Mouse (Mus musculus): ENCODE measurements around the gene Olfr768. TPM values are rescaled to one million over a fixed set of nuclear protein-coding genes. Genes with fewer than 3 reads are reported as not detected.
A peak's percentile ranks its signal among the peaks of the same experiment; 100 is the strongest.
"Not testable (repeated sequence)": the region's sequence is repeated elsewhere in the genome, so short reads cannot be mapped to it uniquely, and the experiment has no call there.

Olfr768 gene
- polyA plus RNA-seq (2012; rRNA removed), result not detected in 2 replicates

GRCm38 (mm10) chr10:129099275-129099674, at the start of gene Olfr768:
TSS of gene Olfr768 (minus strand) at chr10:129099375.
- no peak for DNase-seq (ENCODE audit: low read depth)
- TF ChIP-seq CTCF (IDR thresholded peaks at IDR 0.05; ENCODE audit: borderline replicate concordance, extremely low read depth, insufficient read depth, insufficient read length), result no peak
- TF ChIP-seq POLR2A (IDR thresholded peaks at IDR 0.05; ENCODE audit: borderline replicate concordance, extremely low read depth, insufficient read depth, insufficient read length, poor library complexity, severe bottlenecking), result no peak

GRCm38 (mm10) chr10:129138898-129139297, 39.7 kb upstream of the Olfr768 start, which contains the start of gene Olfr770:
TSS of gene Olfr770 (minus strand) at chr10:129138998.
- no peak for TF ChIP-seq CTCF (IDR thresholded peaks at IDR 0.05; ENCODE audit: borderline replicate concordance, extremely low read depth, insufficient read depth, insufficient read length)
- no peak for TF ChIP-seq POLR2A (IDR thresholded peaks at IDR 0.05; ENCODE audit: borderline replicate concordance, extremely low read depth, insufficient read depth, insufficient read length, poor library complexity, severe bottlenecking)
- DNase-seq (ENCODE audit: low read depth), result no peak

- no peak for DNase-seq (ENCODE audit: low read depth)
- TF ChIP-seq POLR2A (IDR thresholded peaks at IDR 0.05; ENCODE audit: borderline replicate concordance, extremely low read depth, insufficient read depth, insufficient read length, poor library complexity, severe bottlenecking) (no peak), CTCF (IDR thresholded peaks at IDR 0.05; ENCODE audit: borderline replicate concordance, extremely low read depth, insufficient read depth, insufficient read length) (no peak)
These were observed 18.6 kb upstream of the Olfr768 start, which contains the start of gene Olfr769 for GRCm38 (mm10) chr10:129117761-129118160. TSS of gene Olfr769 (minus strand) at chr10:129117861.

GRCm38 (mm10) chr10:129115146-129115545, 16.0 kb upstream of the Olfr768 start:
- DNase-seq (ENCODE audit: low read depth), result no peak
- TF ChIP-seq POLR2A (IDR thresholded peaks at IDR 0.05; ENCODE audit: borderline replicate concordance, extremely low read depth, insufficient read depth, insufficient read length, poor library complexity, severe bottlenecking) (no peak), CTCF (IDR thresholded peaks at IDR 0.05; ENCODE audit: borderline replicate concordance, extremely low read depth, insufficient read depth, insufficient read length) (no peak)

GRCm38 (mm10) chr10:129101231-129101630, 2.1 kb upstream of the Olfr768 start:
- TF ChIP-seq CTCF (IDR thresholded peaks at IDR 0.05; ENCODE audit: borderline replicate concordance, extremely low read depth, insufficient read depth, insufficient read length), result no peak
- no peak for TF ChIP-seq POLR2A (IDR thresholded peaks at IDR 0.05; ENCODE audit: borderline replicate concordance, extremely low read depth, insufficient read depth, insufficient read length, poor library complexity, severe bottlenecking)
- no peak for DNase-seq (ENCODE audit: low read depth)

GRCm38 (mm10) chr10:129082810-129083209, 16.4 kb downstream of the Olfr768 start, which contains the start of gene Olfr767:
TSS of gene Olfr767 (minus strand) at chr10:129082910.
- not testable (repeated sequence) for DNase-seq (ENCODE audit: low read depth)

GRCm38 (mm10) chr10:129068877-129069276, 30.3 kb downstream of the Olfr768 start, which contains the start of gene Olfr766-ps1:
TSS of gene Olfr766-ps1 (minus strand) at chr10:129068977.
- no peak for TF ChIP-seq CTCF (IDR thresholded peaks at IDR 0.05; ENCODE audit: borderline replicate concordance, extremely low read depth, insufficient read depth, insufficient read length)
- TF ChIP-seq POLR2A (IDR thresholded peaks at IDR 0.05; ENCODE audit: borderline replicate concordance, extremely low read depth, insufficient read depth, insufficient read length, poor library complexity, severe bottlenecking), result no peak
- peak; percentile 13 for DNase-seq (ENCODE audit: low read depth)

GRCm38 (mm10) chr10:129049898-129050297, 49.3 kb downstream of the Olfr768 start, which contains the start of gene Olfr765:
TSS of gene Olfr765 (minus strand) at chr10:129049998.
- DNase-seq (ENCODE audit: low read depth), result not testable (repeated sequence)

Other genes starting within 250 kb of the Olfr768 start
- gene Gdf11, start 207.7 kb downstream of the Olfr768 start, polyA plus RNA-seq (2012; rRNA removed), result 10.1 and 17.4 TPM in 2 replicates
- 59.6 and 74.0 TPM in 2 replicates for gene Cd63, start 198.4 kb downstream of the Olfr768 start, polyA plus RNA-seq (2012; rRNA removed)
- gene Rdh5, start 176.5 kb downstream of the Olfr768 start, polyA plus RNA-seq (2012; rRNA removed), result 21.7 and 23.6 TPM in 2 replicates
- 269 and 298 TPM in 2 replicates for gene Bloc1s1, start 175.3 kb downstream of the Olfr768 start, polyA plus RNA-seq (2012; rRNA removed)
- 5.8 and 7.1 TPM in 2 replicates for gene Itga7, start 165.6 kb downstream of the Olfr768 start, polyA plus RNA-seq (2012; rRNA removed)
- 0.08 TPM in 1 of 2 replicates, not detected in the other for gene Mettl7b, start 138.4 kb downstream of the Olfr768 start, polyA plus RNA-seq (2012; rRNA removed)
- not detected in 2 replicates for gene Olfr9, start 109.9 kb downstream of the Olfr768 start, polyA plus RNA-seq (2012; rRNA removed)
- not detected in 2 replicates for gene Olfr763, start 88.6 kb downstream of the Olfr768 start, polyA plus RNA-seq (2012; rRNA removed)
- not detected in 2 replicates for gene Olfr764-ps1, start 59.5 kb downstream of the Olfr768 start, polyA plus RNA-seq (2012; rRNA removed)
- not detected in 2 replicates for gene Olfr765, start 49.4 kb downstream of the Olfr768 start, polyA plus RNA-seq (2012; rRNA removed)
- not detected in 2 replicates for gene Olfr766-ps1, start 30.4 kb downstream of the Olfr768 start, polyA plus RNA-seq (2012; rRNA removed)
- gene Olfr767, start 16.5 kb downstream of the Olfr768 start, polyA plus RNA-seq (2012; rRNA removed), result not detected in 2 replicates
- not detected in 2 replicates for gene Olfr769, start 18.5 kb upstream of the Olfr768 start, polyA plus RNA-seq (2012; rRNA removed)
- not detected in 2 replicates for gene Olfr770, start 39.6 kb upstream of the Olfr768 start, polyA plus RNA-seq (2012; rRNA removed)
- not detected in 2 replicates for gene Olfr771, start 65.4 kb upstream of the Olfr768 start, polyA plus RNA-seq (2012; rRNA removed)
- gene Olfr772, start 78.5 kb upstream of the Olfr768 start, polyA plus RNA-seq (2012; rRNA removed), result not detected in 2 replicates
- not detected in 2 replicates for gene Olfr773, start 88.0 kb upstream of the Olfr768 start, polyA plus RNA-seq (2012; rRNA removed)
- gene Olfr774, start 136.8 kb upstream of the Olfr768 start, polyA plus RNA-seq (2012; rRNA removed), result not detected in 2 replicates
- gene Olfr775, start 149.0 kb upstream of the Olfr768 start, polyA plus RNA-seq (2012; rRNA removed), result not detected in 2 replicates
- gene Olfr776, start 159.8 kb upstream of the Olfr768 start, polyA plus RNA-seq (2012; rRNA removed), result not detected in 2 replicates
- not detected in 2 replicates for gene Olfr777, start 172.1 kb upstream of the Olfr768 start, polyA plus RNA-seq (2012; rRNA removed)
- not detected in 2 replicates for gene Olfr780, start 218.7 kb upstream of the Olfr768 start, polyA plus RNA-seq (2012; rRNA removed)
- not detected in 2 replicates for gene Olfr781, start 229.5 kb upstream of the Olfr768 start, polyA plus RNA-seq (2012; rRNA removed)
- gene Olfr782, start 249.5 kb upstream of the Olfr768 start, polyA plus RNA-seq (2012; rRNA removed), result not detected in 2 replicates